Mouse (Mus musculus) olfactory bulb, adult 2 months (tissue): ENCODE measurements around the gene Auts2.

Source experiments
- CTCF ChIP-seq: fragments of 200-500 bp; IDR thresholded peaks from 2 replicates; pipeline ENCODE4 v1.5.1; 2012; ENCODE audit warnings: low read depth, mild to moderate bottlenecking, low read length, moderate library complexity; ENCODE audit not compliant: insufficient read depth
- POLR2A ChIP-seq: fragments of 200-500 bp; IDR thresholded peaks from 2 replicates; pipeline ENCODE4 v1.6.1; 2012; ENCODE audit warnings: mild to moderate bottlenecking, low read depth, low read length, moderate library complexity; ENCODE audit not compliant: insufficient read depth

GRCm38 (mm10) chr5:132235460-132235859, 307.7 kb downstream of the Auts2 start:
- TF ChIP-seq POLR2A (no peak), CTCF (no peak)
